Mouse (Mus musculus): ENCODE measurements around the gene Ubqln1.

GRCm38 (mm10) chr13:58147760-58148159 is 67.7 kb downstream of the Ubqln1 start:
- no peak for TF ChIP-seq CTCF (IDR thresholded peaks at IDR 0.05; ENCODE audit: control insufficient read depth, insufficient read depth, insufficient replicate concordance, low read depth, low read length)
- TF ChIP-seq POLR2A (IDR thresholded peaks at IDR 0.05; ENCODE audit: control insufficient read depth, low read depth, low read length) = no peak
